Mouse (Mus musculus) liver, embryonic 11.5 days (tissue): ENCODE results near the gene Ap2a1. TPM values are rescaled to one million over a fixed set of nuclear protein-coding genes. Genes with fewer than 3 reads are reported as not detected.
A peak's percentile ranks its signal among the peaks of the same experiment; 100 is the strongest.

Experiments used
- ATAC-seq: fragments of 200-750 bp; cut with Nextera tagmentation; replicated peaks from 2 replicates; pipeline ENCODE4 v1.8.0; 2017; ENCODE audit warnings: moderate number of reproducible peaks, mild to moderate bottlenecking, moderate TSS enrichment, moderate library complexity; ENCODE audit not compliant: low FRiP score
- DNase-seq: peaks from one replicate; pipeline ENCODE4 v3.0.0-alpha.2; 2017; ENCODE audit warnings: low spot score
- H3K27ac ChIP-seq: fragments of 300-500 bp; sonication (generic); 2 replicates; pipeline ENCODE4 v1.5.1; 2014; ENCODE audit warnings: mild to moderate bottlenecking, low read depth, low read length, control low read depth
- H3K27me3 ChIP-seq: fragments of 300-500 bp; sonication (generic); replicated peaks from 2 replicates; pipeline ENCODE4 v1.6.1; 2014; ENCODE audit warnings: low read length, mixed read lengths; ENCODE audit not compliant: control insufficient read depth, insufficient read depth
- H3K36me3 ChIP-seq: fragments of 300-500 bp; sonication (generic); 2 replicates; pipeline ENCODE4 v1.6.1; 2014; ENCODE audit warnings: mild to moderate bottlenecking, low read length, moderate library complexity, mixed read lengths; ENCODE audit not compliant: control insufficient read depth, insufficient read depth
- H3K4me1 ChIP-seq: fragments of 300-500 bp; sonication (generic); replicated peaks from 2 replicates; pipeline ENCODE4 v1.6.1; 2014; ENCODE audit warnings: low read length, mixed read lengths; ENCODE audit not compliant: control insufficient read depth, insufficient read depth
- H3K4me2 ChIP-seq: fragments of 300-500 bp; sonication (generic); 2 replicates; pipeline ENCODE4 v1.6.1; 2014; ENCODE audit warnings: mild to moderate bottlenecking, control low read depth, moderate library complexity
- H3K4me3 ChIP-seq: fragments of 300-500 bp; sonication (generic); 2 replicates; pipeline ENCODE4 v1.5.1; 2014; ENCODE audit warnings: low read depth, low read length, control low read depth
- H3K9ac ChIP-seq: fragments of 300-500 bp; sonication (generic); 2 replicates; pipeline ENCODE4 v1.6.1; 2014; ENCODE audit warnings: low read depth, low read length, control low read depth
- H3K9me3 ChIP-seq: fragments of 300-500 bp; sonication (generic); 2 replicates; pipeline ENCODE4 v1.6.1; 2016; ENCODE audit warnings: low read length, inconsistent platforms, mixed read lengths; ENCODE audit not compliant: control insufficient read depth
- WGBS: fragments of 180-500 bp; shearing (Covaris S2); extraction: QIAGEN DNeasy Blood & Tissue Kit; methylation state at CpG from one replicate; pipeline ENCODE4 v1.1.7; 2014; 5-methylcytosine and 5-hydroxymethylcytosine counted together
- polyA plus RNA-seq: library from polyadenylated mRNA; unstranded; fragments of >200 nt; fragmentation: Nextera tagmentation; extraction: Ambion mirVana; gene quantifications from 2 replicates; pipeline ENCODE4 v1.2.1, GENCODE M21; 2014

Gene Ap2a1
- polyA plus RNA-seq, 1 experiment from 2014 or later = 100 TPM

- DNase-seq (no peak), ATAC-seq (no peak)
- H3K9ac ChIP-seq = no peak within 1 kb of the TSS
- H3K36me3 ChIP-seq = no peaks in the 10 kb centered on the region
- WGBS = 81% methylated on average over 7 of the region's 7 CpGs
- H3K4me3 ChIP-seq = no peak within 1 kb of the TSS
- H3K27ac ChIP-seq = no peak within 1 kb of the TSS
- H3K9me3 ChIP-seq = no peaks in the 10 kb centered on the region
- peaks cover 2% of the 10 kb centered on the region; the same call in 1 of the 2 replicates for H3K27me3 ChIP-seq
- no peaks in the 10 kb centered on the region for H3K4me1 ChIP-seq
- no peak within 1 kb of the TSS for H3K4me2 ChIP-seq
Measured at GRCm38 (mm10) chr7:44942904-44943303, 13.6 kb upstream of the Ap2a1 start, which contains the start of gene Tsks. TSS of gene Tsks (plus strand) at chr7:44943204.

GRCm38 (mm10) chr7:44938680-44939079, 9.4 kb upstream of the Ap2a1 start:
- Histone ChIP-seq H3K4me3 (no peak overlapping the region), H3K9me3 (peaks cover 3% of the 10 kb centered on the region; the same call in 1 of the 2 replicates), H3K27me3 (no peaks in the 10 kb centered on the region), H3K36me3 (no peaks in the 10 kb centered on the region), H3K27ac (no peak overlapping the region), H3K9ac (no peak overlapping the region), H3K4me2 (no peak overlapping the region), H3K4me1 (no peaks in the 10 kb centered on the region)
- WGBS = 79% methylated on average over 4 of the region's 4 CpGs
- DNase-seq (no peak), ATAC-seq (no peak)

GRCm38 (mm10) chr7:44928570-44928969, 726 bp downstream of the Ap2a1 start:
- DNase-seq (no peak), ATAC-seq (peak; percentile 18)
- no peaks in the 10 kb centered on the region for H3K27me3 ChIP-seq
- H3K36me3 ChIP-seq = peaks cover 11% of the 10 kb centered on the region; the same call in 1 of the 2 replicates
- peak overlapping the region; percentile 99 for H3K4me3 ChIP-seq
- H3K4me2 ChIP-seq = peak overlapping the region; percentile 80
- peak overlapping the region; percentile 96 for H3K27ac ChIP-seq
- H3K4me1 ChIP-seq = peaks cover 24% of the 10 kb centered on the region
- no peaks in the 10 kb centered on the region for H3K9me3 ChIP-seq
- 6% methylated on average over 1 of the region's 1 CpGs for WGBS
- peak overlapping the region; percentile 92 for H3K9ac ChIP-seq

GRCm38 (mm10) chr7:44925468-44925867, 3.8 kb downstream of the Ap2a1 start:
- DNase-seq (no peak), ATAC-seq (no peak)
- H3K27me3 ChIP-seq = no peaks in the 10 kb centered on the region
- peaks cover 33% of the 10 kb centered on the region for H3K4me1 ChIP-seq
- no peak overlapping the region for H3K4me3 ChIP-seq
- H3K9me3 ChIP-seq = no peaks in the 10 kb centered on the region
- H3K36me3 ChIP-seq = peaks cover 22% of the 10 kb centered on the region
- H3K27ac ChIP-seq = no peak overlapping the region
- 67% methylated on average over 3 of the region's 3 CpGs for WGBS
- no peak overlapping the region for H3K9ac ChIP-seq
- no peak overlapping the region for H3K4me2 ChIP-seq

- Histone ChIP-seq H3K4me3 (no peak overlapping the region), H3K9ac (no peak overlapping the region), H3K4me2 (peak overlapping the region; percentile 21), H3K27me3 (no peaks in the 10 kb centered on the region), H3K36me3 (peaks cover 27% of the 10 kb centered on the region), H3K27ac (peak overlapping the region; percentile 29; the same call in 1 of the 2 replicates), H3K9me3 (no peaks in the 10 kb centered on the region), H3K4me1 (peaks cover 29% of the 10 kb centered on the region)
- DNase-seq = no peak
- ATAC-seq = peak; percentile 85
Measured at GRCm38 (mm10) chr7:44922530-44922929, 6.8 kb downstream of the Ap2a1 start.

- H3K4me1 ChIP-seq = peaks cover 24% of the 10 kb centered on the region
Measured at GRCm38 (mm10) chr7:44919127-44919526, 10.2 kb downstream of the Ap2a1 start.

GRCm38 (mm10) chr7:44918219-44918618, 11.1 kb downstream of the Ap2a1 start:
- H3K4me3 ChIP-seq = no peak overlapping the region
- DNase-seq (no peak), ATAC-seq (no peak)
- no peaks in the 10 kb centered on the region for H3K27me3 ChIP-seq
- H3K4me2 ChIP-seq = no peak overlapping the region
- 66% methylated on average over 3 of the region's 3 CpGs for WGBS
- H3K4me1 ChIP-seq = peaks cover 24% of the 10 kb centered on the region
- H3K9me3 ChIP-seq = no peaks in the 10 kb centered on the region
- H3K27ac ChIP-seq = no peak overlapping the region
- H3K36me3 ChIP-seq = peaks cover 31% of the 10 kb centered on the region
- H3K9ac ChIP-seq = no peak overlapping the region

More at GRCm38 (mm10) chr7:44919127-44919526, 10.2 kb downstream of the Ap2a1 start:
- Histone ChIP-seq H3K36me3 (peaks cover 25% of the 10 kb centered on the region), H3K4me2 (no peak overlapping the region), H3K27ac (no peak overlapping the region), H3K27me3 (no peaks in the 10 kb centered on the region), H3K9me3 (no peaks in the 10 kb centered on the region), H3K4me3 (no peak overlapping the region), H3K9ac (no peak overlapping the region)
- WGBS = 94% methylated on average over 5 of the region's 5 CpGs
- DNase-seq (no peak), ATAC-seq (no peak)

- WGBS = 93% methylated on average over 4 of the region's 4 CpGs
- DNase-seq (no peak), ATAC-seq (peak; percentile 14; the same call in 1 of the 2 replicates)
- Histone ChIP-seq H3K9me3 (no peaks in the 10 kb centered on the region), H3K9ac (no peak overlapping the region), H3K27me3 (no peaks in the 10 kb centered on the region), H3K4me2 (no peak overlapping the region), H3K4me3 (no peak overlapping the region), H3K27ac (no peak overlapping the region), H3K36me3 (peaks cover 26% of the 10 kb centered on the region), H3K4me1 (peaks cover 16% of the 10 kb centered on the region)
Measured at GRCm38 (mm10) chr7:44916881-44917280, 12.4 kb downstream of the Ap2a1 start.

- 93% methylated on average over 6 of the region's 6 CpGs for WGBS
Measured at GRCm38 (mm10) chr7:44916191-44916590, 13.1 kb downstream of the Ap2a1 start.

More at GRCm38 (mm10) chr7:44916191-44916590, 13.1 kb downstream of the Ap2a1 start:
- Histone ChIP-seq H3K27ac (no peak overlapping the region), H3K9ac (no peak overlapping the region), H3K27me3 (no peaks in the 10 kb centered on the region), H3K36me3 (peaks cover 25% of the 10 kb centered on the region; the same call in 1 of the 2 replicates), H3K9me3 (no peaks in the 10 kb centered on the region), H3K4me2 (no peak overlapping the region), H3K4me1 (peaks cover 16% of the 10 kb centered on the region), H3K4me3 (no peak overlapping the region)
- ATAC-seq = no peak
- no peak for DNase-seq
